Mouse (Mus musculus) hindbrain, embryonic 16.5 days (tissue): ENCODE data around the gene Iqschfp. TPM values are rescaled to one million over a fixed set of nuclear protein-coding genes. Genes with fewer than 3 reads are reported as not detected.

ENCODE experiments used
- ATAC-seq: fragments of 200-750 bp; cut with Nextera tagmentation; 2 replicates; pipeline ENCODE4 v1.8.0; 2017; ENCODE audit warnings: moderate TSS enrichment, moderate library complexity
- H3K27ac ChIP-seq: fragments of 300-500 bp; sonication (generic); 2 replicates; pipeline ENCODE4 v1.5.1; 2014; ENCODE audit warnings: low read depth, mild to moderate bottlenecking, control low read depth, low read length, moderate library complexity
- H3K27me3 ChIP-seq: fragments of 300-500 bp; sonication (generic); replicated peaks from 2 replicates; pipeline ENCODE4 v1.6.1; 2014; ENCODE audit warnings: low read length; ENCODE audit not compliant: control insufficient read depth, insufficient read depth
- H3K36me3 ChIP-seq: fragments of 300-500 bp; sonication (generic); 2 replicates; pipeline ENCODE4 v1.6.1; 2014; ENCODE audit warnings: mild to moderate bottlenecking, low read length, moderate library complexity, mixed read lengths; ENCODE audit not compliant: control insufficient read depth, insufficient read depth
- H3K4me1 ChIP-seq: fragments of 300-500 bp; sonication (generic); 2 replicates; pipeline ENCODE4 v1.6.1; 2014; ENCODE audit warnings: low read depth, low read length; ENCODE audit not compliant: control insufficient read depth, insufficient read depth
- H3K4me2 ChIP-seq: fragments of 300-500 bp; sonication (generic); 2 replicates; pipeline ENCODE4 v1.6.1; 2014; ENCODE audit warnings: mild to moderate bottlenecking, low read length, control low read depth, moderate library complexity
- H3K4me3 ChIP-seq: fragments of 300-500 bp; sonication (generic); 2 replicates; pipeline ENCODE4 v1.5.1; 2014; ENCODE audit warnings: mild to moderate bottlenecking, low read length, control low read depth, moderate library complexity
- H3K9ac ChIP-seq: fragments of 300-500 bp; sonication (generic); 2 replicates; pipeline ENCODE4 v1.6.1; 2014; ENCODE audit warnings: low read depth, mild to moderate bottlenecking, control low read depth, low read length, moderate library complexity
- H3K9me3 ChIP-seq: fragments of 300-500 bp; sonication (generic); 2 replicates; pipeline ENCODE4 v1.6.1; 2014; ENCODE audit warnings: mild to moderate bottlenecking, low read length, moderate library complexity; ENCODE audit not compliant: control insufficient read depth
- WGBS: fragments of 180-500 bp; shearing (Covaris S2); extraction: QIAGEN DNeasy Blood & Tissue Kit; methylation state at CpG from one replicate; pipeline ENCODE4 v1.1.7; 2014; 5-methylcytosine and 5-hydroxymethylcytosine counted together
- polyA plus RNA-seq: library from polyadenylated mRNA; unstranded; fragments of >200 nt; fragmentation: Nextera tagmentation; extraction: Ambion mirVana; gene quantifications from 2 replicates; pipeline ENCODE4 v1.2.1, GENCODE M21; 2015

Gene Iqschfp
- polyA plus RNA-seq, 1 experiment from 2014 or later, result 4.8 TPM

- Histone ChIP-seq H3K4me2 (peak overlapping the region; percentile 60), H3K27ac (peak overlapping the region; percentile 36), H3K4me1 (peaks cover 46% of the 10 kb centered on the region), H3K9me3 (no peaks in the 10 kb centered on the region), H3K9ac (peak overlapping the region; percentile 41), H3K36me3 (no peaks in the 10 kb centered on the region), H3K4me3 (0 out of 2 replicates have a peak overlapping the region, but pooled peaks have one; percentile 8), H3K27me3 (no peaks in the 10 kb centered on the region)
- 8% methylated on average over 7 of the region's 7 CpGs for WGBS
- peak; percentile 12; the same call in 1 of the 2 replicates for ATAC-seq
Observed at GRCm38 (mm10) chr3:68576431-68576830, 684.4 kb downstream of the Iqschfp start.

GRCm38 (mm10) chr3:68576948-68577347 is 684.9 kb downstream of the Iqschfp start:
- no peak for ATAC-seq
- Histone ChIP-seq H3K27ac (peak overlapping the region; percentile 36), H3K9me3 (no peaks in the 10 kb centered on the region), H3K36me3 (no peaks in the 10 kb centered on the region), H3K4me2 (peak overlapping the region; percentile 60), H3K4me3 (no peak overlapping the region), H3K4me1 (peaks cover 45% of the 10 kb centered on the region), H3K27me3 (no peaks in the 10 kb centered on the region), H3K9ac (peak overlapping the region; percentile 41)
- 45% methylated on average over 5 of the region's 5 CpGs for WGBS

- Histone ChIP-seq H3K36me3 (no peaks in the 10 kb centered on the region), H3K27me3 (no peaks in the 10 kb centered on the region), H3K9me3 (no peaks in the 10 kb centered on the region), H3K9ac (no peak overlapping the region), H3K4me2 (no peak overlapping the region), H3K27ac (no peak overlapping the region), H3K4me3 (no peak overlapping the region), H3K4me1 (peaks cover 44% of the 10 kb centered on the region)
- ATAC-seq, result no peak
- 72% methylated on average over 13 of the region's 13 CpGs for WGBS
Observed at GRCm38 (mm10) chr3:68581591-68581990, 689.6 kb downstream of the Iqschfp start.

- H3K9me3 ChIP-seq, result no peaks in the 10 kb centered on the region
- H3K4me1 ChIP-seq, result peaks cover 41% of the 10 kb centered on the region
- H3K27me3 ChIP-seq, result no peaks in the 10 kb centered on the region
- H3K27ac ChIP-seq, result peak overlapping the region; percentile 2; the same call in 1 of the 2 replicates
- H3K9ac ChIP-seq, result no peak overlapping the region
- WGBS, result 70% methylated on average over 12 of the region's 12 CpGs
- H3K4me2 ChIP-seq, result peak overlapping the region; percentile 39; the same call in 1 of the 2 replicates
- no peak overlapping the region for H3K4me3 ChIP-seq
- H3K36me3 ChIP-seq, result no peaks in the 10 kb centered on the region
- ATAC-seq, result no peak
Observed at GRCm38 (mm10) chr3:68582103-68582740, 690.2 kb downstream of the Iqschfp start.

GRCm38 (mm10) chr3:68583031-68583693 is 691.1 kb downstream of the Iqschfp start:
- H3K4me2 ChIP-seq, result peak overlapping the region; percentile 39
- no peaks in the 10 kb centered on the region for H3K36me3 ChIP-seq
- no peaks in the 10 kb centered on the region for H3K9me3 ChIP-seq
- no peak for ATAC-seq
- H3K27ac ChIP-seq, result peak overlapping the region; percentile 79
- 8% methylated on average over 14 of the region's 14 CpGs for WGBS
- no peak overlapping the region for H3K9ac ChIP-seq
- H3K4me1 ChIP-seq, result peaks cover 38% of the 10 kb centered on the region
- H3K4me3 ChIP-seq, result no peak overlapping the region
- no peaks in the 10 kb centered on the region for H3K27me3 ChIP-seq

GRCm38 (mm10) chr3:68583771-68584511 is 691.9 kb downstream of the Iqschfp start:
- H3K36me3 ChIP-seq, result no peaks in the 10 kb centered on the region
- 29% methylated on average over 13 of the region's 14 CpGs for WGBS
- peak; percentile 88 for ATAC-seq
- H3K9ac ChIP-seq, result no peak overlapping the region
- peak overlapping the region; percentile 39 for H3K4me2 ChIP-seq
- no peak overlapping the region for H3K4me3 ChIP-seq
- peaks cover 35% of the 10 kb centered on the region for H3K4me1 ChIP-seq
- no peaks in the 10 kb centered on the region for H3K9me3 ChIP-seq
- H3K27me3 ChIP-seq, result no peaks in the 10 kb centered on the region
- H3K27ac ChIP-seq, result peak overlapping the region; percentile 79

GRCm38 (mm10) chr3:68585213-68585612 is 693.2 kb downstream of the Iqschfp start:
- Histone ChIP-seq H3K9me3 (no peaks in the 10 kb centered on the region), H3K27ac (no peak overlapping the region), H3K27me3 (no peaks in the 10 kb centered on the region), H3K9ac (no peak overlapping the region), H3K36me3 (no peaks in the 10 kb centered on the region), H3K4me3 (no peak overlapping the region), H3K4me1 (peaks cover 38% of the 10 kb centered on the region), H3K4me2 (no peak overlapping the region)
- ATAC-seq, result no peak
- WGBS, result 57% methylated on average over 4 of the region's 4 CpGs

GRCm38 (mm10) chr3:68586646-68587064 is 694.6 kb downstream of the Iqschfp start:
- WGBS, result 37% methylated on average over 9 of the region's 9 CpGs

More at GRCm38 (mm10) chr3:68586646-68587064, 694.6 kb downstream of the Iqschfp start:
- Histone ChIP-seq H3K9ac (no peak overlapping the region), H3K4me2 (no peak overlapping the region), H3K4me1 (peaks cover 45% of the 10 kb centered on the region), H3K4me3 (no peak overlapping the region), H3K9me3 (no peaks in the 10 kb centered on the region), H3K36me3 (no peaks in the 10 kb centered on the region), H3K27me3 (no peaks in the 10 kb centered on the region), H3K27ac (no peak overlapping the region)
- ATAC-seq, result no peak
